Mouse (Mus musculus): Measurements from ENCODE around the gene Vmn1r219. TPM values are rescaled to one million over a fixed set of nuclear protein-coding genes. Genes with fewer than 3 reads are reported as not detected.
"Not testable (repeated sequence)": the region's sequence is repeated elsewhere in the genome, so short reads cannot be mapped to it uniquely, and the experiment has no call there.

Vmn1r219 gene
- polyA plus RNA-seq (2014; fragmentation: Nextera tagmentation; extraction: Ambion mirVana) = not detected in 2 replicates

DNA sequence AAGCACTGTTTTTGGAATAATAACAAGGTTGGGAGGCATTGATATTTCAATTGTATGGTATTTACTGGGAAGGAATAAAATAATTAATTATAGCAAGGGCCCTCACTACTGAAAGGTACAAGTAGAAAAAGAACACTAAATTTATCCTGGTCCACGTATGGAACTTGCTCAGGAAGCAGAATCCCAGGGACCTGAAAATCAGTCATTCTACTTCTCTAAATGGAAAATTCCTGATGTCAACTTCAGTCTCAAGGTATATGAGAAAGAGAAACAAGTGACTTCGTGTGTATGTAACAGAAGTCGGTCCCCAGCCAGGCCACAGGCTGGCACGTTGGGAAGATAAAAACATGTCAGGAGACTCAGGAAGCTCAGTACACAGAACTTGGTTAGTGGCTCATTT, at the start of gene Vmn1r219:
Gene Vmn1r219, plus strand, starts transcription at position 301 of the 400 bp plus-strand sequence.
- no peak for ATAC-seq (ENCODE audit: low FRiP score, low TSS enrichment)
- H3K4me3 ChIP-seq (replicated peaks; ENCODE audit: low read depth, low read length) = no peak within 1 kb of the TSS
- no peak within 1 kb of the TSS for H3K9ac ChIP-seq (replicated peaks; ENCODE audit: low read length)
- H3K27ac ChIP-seq (replicated peaks; ENCODE audit: low read depth, low read length) = no peak within 1 kb of the TSS
- H3K4me2 ChIP-seq (ENCODE audit: low read length) = no peak within 1 kb of the TSS
- H3K27me3 ChIP-seq (ENCODE audit: control insufficient read depth, insufficient read depth, low read length) = no peaks in the 10 kb centered on the region
- no peaks in the 10 kb centered on the region for H3K36me3 ChIP-seq (ENCODE audit: control insufficient read depth, insufficient read depth, low read length)
- WGBS = 90% methylated on average over 4 of the region's 4 CpGs
- H3K9me3 ChIP-seq (ENCODE audit: control insufficient read depth, low read length) = no peaks in the 10 kb centered on the region
- no peaks in the 10 kb centered on the region for H3K4me1 ChIP-seq (ENCODE audit: control insufficient read depth, insufficient read depth, low read length)
- DNase-seq = no peak

DNA sequence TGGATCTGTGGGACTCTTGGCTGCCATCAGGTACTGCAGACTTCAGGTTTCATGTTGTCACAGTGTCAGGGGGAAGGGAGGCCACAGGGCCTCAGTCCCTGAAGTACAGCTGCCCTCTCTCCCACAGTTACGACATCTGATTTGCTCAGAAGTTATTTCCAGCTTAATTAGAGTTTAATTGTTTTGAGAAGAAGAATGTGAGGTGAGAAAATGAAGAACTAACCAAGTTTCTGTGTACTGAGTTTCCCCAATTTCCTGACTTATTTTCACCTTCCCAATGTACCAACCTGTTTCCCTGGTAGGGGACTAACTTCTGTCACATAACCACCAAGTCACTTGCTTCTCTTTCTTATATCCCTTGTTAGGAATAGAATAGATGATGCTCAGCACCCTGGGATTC, 41.0 kb upstream of the Vmn1r219 start, which contains the start of gene Vmn1r217:
Gene Vmn1r217, minus strand, starts transcription at position 101 of the 400 bp plus-strand sequence.
- 87% methylated on average over 1 of the region's 1 CpGs for WGBS
- H3K27ac ChIP-seq (replicated peaks; ENCODE audit: low read depth, low read length); H3K4me2 ChIP-seq (ENCODE audit: low read length); H3K9me3 ChIP-seq (ENCODE audit: control insufficient read depth, low read length); H3K4me3 ChIP-seq (replicated peaks; ENCODE audit: low read depth, low read length); DNase-seq; H3K36me3 ChIP-seq (ENCODE audit: control insufficient read depth, insufficient read depth, low read length); H3K4me1 ChIP-seq (ENCODE audit: control insufficient read depth, insufficient read depth, low read length); ATAC-seq (ENCODE audit: low FRiP score, low TSS enrichment); H3K27me3 ChIP-seq (ENCODE audit: control insufficient read depth, insufficient read depth, low read length); H3K9ac ChIP-seq (replicated peaks; ENCODE audit: low read length): not testable (repeated sequence)

DNA sequence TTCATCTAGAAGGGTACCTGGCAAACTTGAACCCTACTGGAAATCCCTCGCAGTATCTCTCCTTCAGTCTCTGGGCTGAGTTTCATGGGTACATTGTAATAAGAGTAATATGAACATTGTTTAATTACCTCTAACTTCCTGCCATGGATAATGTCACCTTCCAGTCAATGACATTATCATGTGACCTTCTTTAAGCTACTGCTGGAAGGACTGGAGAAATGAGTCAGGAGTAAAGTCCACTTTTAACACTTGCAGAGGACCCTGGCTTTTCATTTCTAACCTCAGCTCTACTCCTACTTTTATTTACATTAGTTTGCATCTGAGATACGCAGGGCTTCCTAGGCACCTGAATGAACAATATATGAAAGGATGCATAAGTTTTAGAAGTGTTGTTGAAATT, 38.5 kb upstream of the Vmn1r219 start:
- Histone ChIP-seq H3K4me3 (replicated peaks; ENCODE audit: low read depth, low read length) (no peak overlapping the region), H3K4me2 (ENCODE audit: low read length) (no peak overlapping the region), H3K27me3 (ENCODE audit: control insufficient read depth, insufficient read depth, low read length) (no peaks in the 10 kb centered on the region), H3K9ac (replicated peaks; ENCODE audit: low read length) (no peak overlapping the region), H3K9me3 (ENCODE audit: control insufficient read depth, low read length) (no peaks in the 10 kb centered on the region), H3K27ac (replicated peaks; ENCODE audit: low read depth, low read length) (no peak overlapping the region), H3K36me3 (ENCODE audit: control insufficient read depth, insufficient read depth, low read length) (no peaks in the 10 kb centered on the region), H3K4me1 (ENCODE audit: control insufficient read depth, insufficient read depth, low read length) (no peaks in the 10 kb centered on the region)
- no peak for ATAC-seq (ENCODE audit: low FRiP score, low TSS enrichment)
- no peak for DNase-seq
- 91% methylated on average over 2 of the region's 2 CpGs for WGBS

DNA sequence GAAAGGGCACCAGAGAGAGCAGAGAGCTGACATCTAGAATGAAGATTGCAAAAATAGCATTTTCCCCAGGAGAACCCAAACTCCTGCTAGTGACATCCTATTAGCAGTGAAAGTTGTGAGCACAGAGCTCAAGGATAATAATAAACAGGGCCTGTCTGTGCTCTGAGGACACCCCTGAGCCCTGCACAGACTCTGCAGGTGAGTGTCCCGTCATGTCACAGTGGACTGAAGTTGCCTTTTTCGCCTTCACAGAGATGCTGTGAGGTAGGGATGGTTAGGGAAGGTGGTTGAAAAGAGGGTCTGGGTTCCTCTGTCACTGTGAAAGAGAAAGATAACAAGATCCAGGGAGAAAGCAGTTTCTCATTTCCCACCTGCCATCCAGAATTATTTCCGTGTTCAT, 26.0 kb upstream of the Vmn1r219 start, which contains the start of gene Vmn1r218:
Gene Vmn1r218, plus strand, starts transcription at position 57 of the 400 bp plus-strand sequence.
- no peak within 1 kb of the TSS for H3K27ac ChIP-seq (replicated peaks; ENCODE audit: low read depth, low read length)
- DNase-seq = no peak
- no peaks in the 10 kb centered on the region for H3K4me1 ChIP-seq (ENCODE audit: control insufficient read depth, insufficient read depth, low read length)
- H3K9me3 ChIP-seq (ENCODE audit: control insufficient read depth, low read length) = no peaks in the 10 kb centered on the region
- no peaks in the 10 kb centered on the region for H3K36me3 ChIP-seq (ENCODE audit: control insufficient read depth, insufficient read depth, low read length)
- no peak within 1 kb of the TSS for H3K4me3 ChIP-seq (replicated peaks; ENCODE audit: low read depth, low read length)
- no peak within 1 kb of the TSS for H3K4me2 ChIP-seq (ENCODE audit: low read length)
- no peaks in the 10 kb centered on the region for H3K27me3 ChIP-seq (ENCODE audit: control insufficient read depth, insufficient read depth, low read length)
- no peak for ATAC-seq (ENCODE audit: low FRiP score, low TSS enrichment)
- WGBS = 69% methylated on average over 3 of the region's 3 CpGs
- H3K9ac ChIP-seq (replicated peaks; ENCODE audit: low read length) = no peak within 1 kb of the TSS

DNA sequence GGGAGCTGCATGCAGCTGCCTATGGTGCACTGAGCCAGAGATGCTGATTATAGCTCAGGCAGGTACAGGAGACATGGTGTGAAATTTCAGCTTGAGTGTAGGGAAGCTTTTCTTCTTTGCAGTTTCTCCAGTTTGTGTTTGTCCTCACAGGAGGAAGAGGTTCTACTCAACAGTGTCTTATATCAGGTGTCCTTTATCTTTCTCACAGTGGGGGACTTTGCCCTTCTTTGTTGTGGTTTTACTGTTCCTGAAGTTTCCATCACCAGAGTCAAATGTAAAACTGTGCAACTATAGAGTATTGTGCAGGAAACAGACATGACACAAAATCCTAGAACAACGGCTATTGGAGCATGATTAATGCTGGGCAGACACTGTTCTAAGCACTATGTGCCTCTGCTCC, 25.6 kb upstream of the Vmn1r219 start:
- no peaks in the 10 kb centered on the region for H3K9me3 ChIP-seq (ENCODE audit: control insufficient read depth, low read length)
- ATAC-seq (ENCODE audit: low FRiP score, low TSS enrichment) (no peak), DNase-seq (no peak)
- no peaks in the 10 kb centered on the region for H3K36me3 ChIP-seq (ENCODE audit: control insufficient read depth, insufficient read depth, low read length)
- H3K4me2 ChIP-seq (ENCODE audit: low read length) = no peak overlapping the region
- H3K4me1 ChIP-seq (ENCODE audit: control insufficient read depth, insufficient read depth, low read length) = no peaks in the 10 kb centered on the region
- no peak overlapping the region for H3K27ac ChIP-seq (replicated peaks; ENCODE audit: low read depth, low read length)
- no peaks in the 10 kb centered on the region for H3K27me3 ChIP-seq (ENCODE audit: control insufficient read depth, insufficient read depth, low read length)
- no peak overlapping the region for H3K9ac ChIP-seq (replicated peaks; ENCODE audit: low read length)
- WGBS = 77% methylated on average over 1 of the region's 1 CpGs
- no peak overlapping the region for H3K4me3 ChIP-seq (replicated peaks; ENCODE audit: low read depth, low read length)

DNA sequence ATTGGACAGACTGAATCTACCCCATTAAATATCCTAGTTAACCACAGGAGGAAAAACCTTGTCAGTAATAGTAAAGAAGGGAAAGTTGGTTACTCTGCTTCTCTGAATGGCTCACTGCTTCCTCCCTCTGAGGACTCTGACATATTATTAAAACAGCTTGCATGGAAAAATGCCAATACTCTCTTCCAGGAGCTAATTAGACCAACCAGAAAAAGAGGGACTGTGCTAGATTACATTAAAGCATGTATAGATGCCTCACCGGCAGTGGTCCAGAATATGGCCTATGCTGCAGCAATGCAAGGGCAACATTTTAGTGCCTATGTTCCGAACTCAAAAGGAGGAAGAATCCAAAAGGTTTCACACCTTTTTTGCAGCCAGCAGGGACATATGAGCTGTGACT, 20.2 kb upstream of the Vmn1r219 start:
- 91% methylated on average over 2 of the region's 2 CpGs for WGBS
- no peak overlapping the region for H3K27ac ChIP-seq (replicated peaks; ENCODE audit: low read depth, low read length)
- DNase-seq = no peak

DNA sequence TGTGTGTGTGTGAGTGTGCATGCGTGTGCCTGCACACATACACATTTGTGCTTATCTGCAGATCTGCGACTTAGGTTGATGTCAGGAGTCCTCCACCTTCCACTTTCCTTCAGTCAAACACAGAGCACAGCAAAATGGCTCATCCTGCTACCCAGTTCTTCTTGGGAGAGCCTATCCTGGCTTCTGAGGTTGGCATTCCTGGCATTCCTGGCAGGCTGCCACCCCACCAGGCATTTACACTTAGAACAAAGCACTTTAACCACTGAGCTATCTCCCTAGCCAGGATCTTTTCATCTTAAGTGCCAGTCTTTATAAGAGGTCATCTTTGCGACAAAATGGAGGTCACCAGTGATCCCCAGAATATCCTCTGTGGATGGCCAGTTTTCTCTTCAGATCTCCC, 1.3 kb upstream of the Vmn1r219 start:
- no peaks in the 10 kb centered on the region for H3K9me3 ChIP-seq (ENCODE audit: control insufficient read depth, low read length)
- no peak overlapping the region for H3K27ac ChIP-seq (replicated peaks; ENCODE audit: low read depth, low read length)
- no peak overlapping the region for H3K9ac ChIP-seq (replicated peaks; ENCODE audit: low read length)
- H3K4me1 ChIP-seq (ENCODE audit: control insufficient read depth, insufficient read depth, low read length) = no peaks in the 10 kb centered on the region
- no peak; the same call in 1 of the 2 replicates for ATAC-seq (ENCODE audit: low FRiP score, low TSS enrichment)
- no peak overlapping the region for H3K4me3 ChIP-seq (replicated peaks; ENCODE audit: low read depth, low read length)
- H3K27me3 ChIP-seq (ENCODE audit: control insufficient read depth, insufficient read depth, low read length) = no peaks in the 10 kb centered on the region
- no peak overlapping the region for H3K4me2 ChIP-seq (ENCODE audit: low read length)
- H3K36me3 ChIP-seq (ENCODE audit: control insufficient read depth, insufficient read depth, low read length) = no peaks in the 10 kb centered on the region
- DNase-seq = peak; percentile 21
- WGBS = 73% methylated on average over 3 of the region's 3 CpGs

More for the DNA sequence above, 20.2 kb upstream of the Vmn1r219 start:
- Histone ChIP-seq H3K4me3 (replicated peaks; ENCODE audit: low read depth, low read length) (no peak overlapping the region), H3K36me3 (ENCODE audit: control insufficient read depth, insufficient read depth, low read length) (no peaks in the 10 kb centered on the region), H3K9me3 (ENCODE audit: control insufficient read depth, low read length) (no peaks in the 10 kb centered on the region), H3K27me3 (ENCODE audit: control insufficient read depth, insufficient read depth, low read length) (no peaks in the 10 kb centered on the region), H3K9ac (replicated peaks; ENCODE audit: low read length) (no peak overlapping the region), H3K4me1 (ENCODE audit: control insufficient read depth, insufficient read depth, low read length) (no peaks in the 10 kb centered on the region), H3K4me2 (ENCODE audit: low read length) (no peak overlapping the region)
- ATAC-seq (ENCODE audit: low FRiP score, low TSS enrichment) = no peak

DNA sequence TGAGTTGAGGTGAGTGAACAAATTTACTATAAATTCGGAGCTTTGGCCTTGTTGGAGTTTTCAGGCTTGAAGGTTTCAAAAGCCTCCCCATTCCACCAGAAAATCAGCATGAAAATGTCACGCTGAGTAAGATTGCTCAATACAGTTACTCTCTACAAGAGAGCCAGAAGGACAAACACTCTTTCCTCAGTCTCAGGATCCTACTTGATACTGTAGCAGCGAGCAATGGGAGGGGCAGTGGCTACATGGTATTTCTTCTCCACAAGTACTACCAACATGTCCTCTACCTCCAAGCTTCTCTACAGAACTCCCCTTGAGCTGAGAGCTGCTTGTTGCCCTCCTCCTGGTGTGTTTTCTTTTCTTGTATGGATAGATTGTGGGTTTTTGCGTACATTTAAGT, 7.4 kb downstream of the Vmn1r219 start:
- 87% methylated on average over 4 of the region's 4 CpGs for WGBS
- H3K4me2 ChIP-seq (ENCODE audit: low read length); H3K27ac ChIP-seq (replicated peaks; ENCODE audit: low read depth, low read length); H3K9me3 ChIP-seq (ENCODE audit: control insufficient read depth, low read length); H3K4me1 ChIP-seq (ENCODE audit: control insufficient read depth, insufficient read depth, low read length); H3K4me3 ChIP-seq (replicated peaks; ENCODE audit: low read depth, low read length); H3K36me3 ChIP-seq (ENCODE audit: control insufficient read depth, insufficient read depth, low read length); DNase-seq; H3K9ac ChIP-seq (replicated peaks; ENCODE audit: low read length); ATAC-seq (ENCODE audit: low FRiP score, low TSS enrichment); H3K27me3 ChIP-seq (ENCODE audit: control insufficient read depth, insufficient read depth, low read length): not testable (repeated sequence)

DNA sequence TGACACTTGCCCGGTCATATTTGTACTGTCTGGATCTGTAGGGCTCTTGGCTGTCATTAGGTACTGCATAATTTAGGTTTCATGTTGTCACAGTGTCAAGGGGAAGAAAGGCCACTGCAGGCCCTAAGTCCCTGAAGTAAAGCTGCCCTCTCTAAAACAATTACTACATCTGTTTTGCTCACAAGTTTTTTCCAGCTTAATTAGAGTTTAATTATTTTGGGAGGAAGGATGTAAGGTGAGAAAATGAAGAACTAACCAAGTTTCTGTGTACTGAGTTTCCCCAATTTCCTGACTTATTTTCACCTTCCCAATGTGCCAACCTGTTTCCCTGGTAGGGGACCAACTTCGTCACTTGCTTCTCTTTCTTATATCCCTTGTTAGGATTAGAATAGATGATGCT, 28.8 kb downstream of the Vmn1r219 start, which contains the start of gene Vmn1r220:
Gene Vmn1r220, minus strand, starts transcription at position 101 of the 400 bp plus-strand sequence.
- H3K36me3 ChIP-seq (ENCODE audit: control insufficient read depth, insufficient read depth, low read length) = no peaks in the 10 kb centered on the region
- no peaks in the 10 kb centered on the region for H3K27me3 ChIP-seq (ENCODE audit: control insufficient read depth, insufficient read depth, low read length)
- no peak within 1 kb of the TSS for H3K4me3 ChIP-seq (replicated peaks; ENCODE audit: low read depth, low read length)
- H3K4me2 ChIP-seq (ENCODE audit: low read length) = no peak within 1 kb of the TSS
- H3K9ac ChIP-seq (replicated peaks; ENCODE audit: low read length) = no peak within 1 kb of the TSS
- H3K9me3 ChIP-seq (ENCODE audit: control insufficient read depth, low read length) = no peaks in the 10 kb centered on the region
- no peak within 1 kb of the TSS for H3K27ac ChIP-seq (replicated peaks; ENCODE audit: low read depth, low read length)
- whole genome bisulfite sequencing = 86% methylated on average over 2 of the region's 2 CpGs
- ATAC-seq (ENCODE audit: low FRiP score, low TSS enrichment) (no peak), DNase-seq (no peak)
- no peaks in the 10 kb centered on the region for H3K4me1 ChIP-seq (ENCODE audit: control insufficient read depth, insufficient read depth, low read length)
